Mouse (Mus musculus) limb, embryonic 11.5 days (tissue): ENCODE results near the gene Micu1. TPM values are rescaled to one million over a fixed set of nuclear protein-coding genes. Genes with fewer than 3 reads are reported as not detected.
"Not testable (repeated sequence)": the region's sequence is repeated elsewhere in the genome, so short reads cannot be mapped to it uniquely, and the experiment has no call there.

Source experiments
- ATAC-seq: fragments of 200-750 bp; cut with Nextera tagmentation; 2 replicates; pipeline ENCODE4 v1.8.0; 2017; ENCODE audit warnings: low read depth; ENCODE audit not compliant: insufficient number of reproducible peaks, low FRiP score, low TSS enrichment
- DNase-seq: peaks from one replicate; pipeline ENCODE4 v3.0.0-alpha.2; 2015; ENCODE audit warnings: low spot score
- H3K27ac ChIP-seq: fragments of 300-500 bp; sonication (generic); replicated peaks from 2 replicates; pipeline ENCODE4 v1.5.1; 2014; ENCODE audit warnings: low read depth, mild to moderate bottlenecking, low read length
- H3K27me3 ChIP-seq: fragments of 300-500 bp; sonication (generic); 2 replicates; pipeline ENCODE4 v1.6.1; 2014; ENCODE audit warnings: mild to moderate bottlenecking, low read length, mixed read lengths; ENCODE audit not compliant: control insufficient read depth, insufficient read depth
- H3K36me3 ChIP-seq: fragments of 300-500 bp; sonication (generic); 2 replicates; pipeline ENCODE4 v1.6.1; 2014; ENCODE audit warnings: mild to moderate bottlenecking, low read length, moderate library complexity, mixed read lengths; ENCODE audit not compliant: control insufficient read depth, insufficient read depth
- H3K4me1 ChIP-seq: fragments of 300-500 bp; sonication (generic); 2 replicates; pipeline ENCODE4 v1.6.1; 2014; ENCODE audit warnings: low read length, mixed read lengths; ENCODE audit not compliant: control insufficient read depth, insufficient read depth
- H3K4me2 ChIP-seq: fragments of 300-500 bp; sonication (generic); 2 replicates; pipeline ENCODE4 v1.6.1; 2014; ENCODE audit warnings: low read depth, mild to moderate bottlenecking, moderate library complexity; ENCODE audit not compliant: severe bottlenecking
- H3K4me3 ChIP-seq: fragments of 300-500 bp; sonication (generic); 2 replicates; pipeline ENCODE4 v1.5.1; 2014; ENCODE audit warnings: low read depth, low read length
- H3K9ac ChIP-seq: fragments of 300-500 bp; sonication (generic); 2 replicates; pipeline ENCODE4 v1.6.1; 2014; ENCODE audit warnings: mild to moderate bottlenecking, low read length
- H3K9me3 ChIP-seq: fragments of 300-500 bp; sonication (generic); 2 replicates; pipeline ENCODE4 v1.6.1; 2016; ENCODE audit warnings: low read length; ENCODE audit not compliant: control insufficient read depth
- WGBS: fragments of 180-500 bp; shearing (Covaris S2); extraction: QIAGEN DNeasy Blood & Tissue Kit; methylation state at CpG from one replicate; pipeline ENCODE4 v1.1.7; 2014; 5-methylcytosine and 5-hydroxymethylcytosine counted together
- polyA plus RNA-seq: library from polyadenylated mRNA; unstranded; fragments of >200 nt; fragmentation: Nextera tagmentation; extraction: Ambion mirVana; gene quantifications from 2 replicates; pipeline ENCODE4 v1.2.1, GENCODE M21; 2014

The Micu1 gene
- polyA plus RNA-seq, 1 experiment from 2014 or later, result 50.4 TPM

GRCm38 (mm10) chr10:59862816-59863440 is 160.7 kb downstream of the Micu1 start:
- Histone ChIP-seq H3K9ac (no peak overlapping the region), H3K27ac (no peak overlapping the region), H3K4me2 (no peak overlapping the region), H3K27me3 (no peaks in the 10 kb centered on the region), H3K9me3 (no peaks in the 10 kb centered on the region), H3K4me3 (no peak overlapping the region), H3K4me1 (no peaks in the 10 kb centered on the region), H3K36me3 (no peaks in the 10 kb centered on the region)
- 86% methylated on average over 6 of the region's 6 CpGs for WGBS
- DNase-seq, result no peak
- no peak for ATAC-seq

- Histone ChIP-seq H3K4me1 (no peaks in the 10 kb centered on the region), H3K4me3 (no peak overlapping the region), H3K4me2 (no peak overlapping the region), H3K27ac (no peak overlapping the region), H3K36me3 (no peaks in the 10 kb centered on the region), H3K27me3 (no peaks in the 10 kb centered on the region), H3K9me3 (no peaks in the 10 kb centered on the region), H3K9ac (no peak overlapping the region)
- no peak for DNase-seq
- WGBS, result 34% methylated on average over 4 of the region's 4 CpGs
- no peak for ATAC-seq
These were observed 161.3 kb downstream of the Micu1 start for GRCm38 (mm10) chr10:59863620-59864019.

- H3K36me3 ChIP-seq, result no peaks in the 10 kb centered on the region
- no peak overlapping the region for H3K4me3 ChIP-seq
- no peak overlapping the region for H3K4me2 ChIP-seq
- ATAC-seq (no peak), DNase-seq (no peak)
- WGBS, result 83% methylated on average over 19 of the region's 19 CpGs
- H3K27me3 ChIP-seq, result no peaks in the 10 kb centered on the region
- H3K27ac ChIP-seq, result no peak overlapping the region
- no peak overlapping the region for H3K9ac ChIP-seq
- H3K4me1 ChIP-seq, result no peaks in the 10 kb centered on the region
- no peaks in the 10 kb centered on the region for H3K9me3 ChIP-seq
These were observed 162.1 kb downstream of the Micu1 start for GRCm38 (mm10) chr10:59864232-59864875.

GRCm38 (mm10) chr10:59864884-59865726 is 162.8 kb downstream of the Micu1 start:
- ATAC-seq (peak; percentile 53; the same call in 1 of the 2 replicates), DNase-seq (peak; percentile 95)
- Histone ChIP-seq H3K4me2 (no peak overlapping the region), H3K4me1 (no peaks in the 10 kb centered on the region), H3K9me3 (no peaks in the 10 kb centered on the region), H3K9ac (no peak overlapping the region), H3K4me3 (no peak overlapping the region), H3K36me3 (no peaks in the 10 kb centered on the region), H3K27ac (no peak overlapping the region), H3K27me3 (no peaks in the 10 kb centered on the region)
- 32% methylated on average over 13 of the region's 13 CpGs for WGBS

- DNase-seq (no peak), ATAC-seq (no peak)
- Histone ChIP-seq H3K27ac (no peak overlapping the region), H3K4me2 (no peak overlapping the region), H3K4me3 (no peak overlapping the region), H3K36me3 (no peaks in the 10 kb centered on the region), H3K9me3 (no peaks in the 10 kb centered on the region), H3K9ac (no peak overlapping the region), H3K27me3 (no peaks in the 10 kb centered on the region), H3K4me1 (no peaks in the 10 kb centered on the region)
- WGBS, result 70% methylated on average over 11 of the region's 11 CpGs
These were observed 166.0 kb downstream of the Micu1 start for GRCm38 (mm10) chr10:59868266-59868665.

GRCm38 (mm10) chr10:59870038-59870437 is 167.8 kb downstream of the Micu1 start:
- H3K4me3 ChIP-seq, result no peak overlapping the region
- H3K36me3 ChIP-seq, result no peaks in the 10 kb centered on the region
- H3K4me1 ChIP-seq, result no peaks in the 10 kb centered on the region
- no peak for DNase-seq
- no peak for ATAC-seq
- WGBS, result 85% methylated on average over 6 of the region's 6 CpGs
- H3K9me3 ChIP-seq, result no peaks in the 10 kb centered on the region
- no peaks in the 10 kb centered on the region for H3K27me3 ChIP-seq
- no peak overlapping the region for H3K9ac ChIP-seq
- H3K4me2 ChIP-seq, result no peak overlapping the region
- H3K27ac ChIP-seq, result no peak overlapping the region

- H3K4me3 ChIP-seq, H3K27me3 ChIP-seq, DNase-seq, ATAC-seq, H3K36me3 ChIP-seq, H3K9me3 ChIP-seq, H3K9ac ChIP-seq, H3K4me2 ChIP-seq, H3K4me1 ChIP-seq, H3K27ac ChIP-seq: not testable (repeated sequence)
- WGBS, result 89% methylated on average over 4 of the region's 4 CpGs
These were observed 170.4 kb downstream of the Micu1 start for GRCm38 (mm10) chr10:59872651-59873050.

GRCm38 (mm10) chr10:59873206-59873605 is 170.9 kb downstream of the Micu1 start:
- H3K27me3 ChIP-seq, result no peaks in the 10 kb centered on the region
- no peaks in the 10 kb centered on the region for H3K9me3 ChIP-seq
- WGBS, result 91% methylated on average over 5 of the region's 5 CpGs
- H3K36me3 ChIP-seq, result no peaks in the 10 kb centered on the region
- no peak overlapping the region for H3K27ac ChIP-seq
- no peak overlapping the region for H3K4me3 ChIP-seq
- no peak for DNase-seq
- H3K4me2 ChIP-seq, result no peak overlapping the region
- no peak overlapping the region for H3K9ac ChIP-seq
- ATAC-seq, result no peak
- H3K4me1 ChIP-seq, result no peaks in the 10 kb centered on the region
